In genomic region chr6:83193571-83193970, GRCm38 (mm10) we compare ENCODE assay signal across 25 mouse cellular contexts. TPM values are rescaled to one million over a fixed set of nuclear protein-coding genes. Genes with fewer than 3 reads are reported as not detected.
A peak's percentile ranks its signal among the peaks of the same experiment; 100 is the strongest.
DNase-seq lines count a peak whose midpoint lies in the region; TF ChIP-seq lines count a peak whose summit lies in the region.
"Had no signal": no experiment of that assay in that cellular context is flagged by ENCODE, and none has a peak within 500 bp of the region (broad histone marks: within the 10 kb centered on the region; RNA-seq: fewer than 3 reads in every experiment).

No protein-coding gene starts in this region.

- H3K27me3 ChIP-seq in cerebellum, adult 2 months (ENCODE audit: control insufficient read depth, insufficient read depth, low read length) = no peaks in the 10 kb centered on the region
- H3K27me3 ChIP-seq: CH12.LX; forebrain, embryonic 13.5 days; heart, embryonic 13.5 days had no signal

- WGBS in cerebellum, adult 2 months = 91% methylated on average over 7 of the region's 7 CpGs

- H3K4me3 ChIP-seq in cerebellum, adult 2 months (replicated peaks; ENCODE audit: insufficient read depth, low read depth, low read length) = no peak overlapping the region
- H3K4me3 ChIP-seq: forebrain, embryonic 10.5 days; forebrain, embryonic 13.5 days; heart, adult 2 months; heart, embryonic 10.5 days; heart, embryonic 13.5 days had no signal

- no peak for TF ChIP-seq POLR2A in cerebellum, adult 2 months (IDR thresholded peaks at IDR 0.05; ENCODE audit: borderline replicate concordance, insufficient read depth, low read length)

- peaks cover 15% of the 10 kb centered on the region for H3K4me1 ChIP-seq in cerebellum, adult 2 months (ENCODE audit: control insufficient read depth, insufficient read depth, low read length)
- H3K4me1 ChIP-seq: forebrain, embryonic 13.5 days had no signal

- H3K27ac ChIP-seq in cerebellum, adult 2 months (ENCODE audit: insufficient read depth, low read length) = no peak overlapping the region
- H3K27ac ChIP-seq: forebrain, embryonic 10.5 days; forebrain, embryonic 13.5 days; heart, adult 2 months; heart, embryonic 10.5 days; heart, embryonic 13.5 days; hindbrain, embryonic 14.5 days; hindbrain, postnatal 0 days had no signal

- peak; percentile 10 for DNase-seq in cerebellum, adult 9-11 months
- no peak for DNase-seq in cerebellum, adult 2 months
- peak; percentile 20 to 27 for DNase-seq in thymus, postnatal 10 days (ENCODE audit: low spot score in 2 of 2)
- peak; percentile 22 to 44 for DNase-seq in thymus, postnatal 36 days
- DNase-seq in testis, postnatal 10 days (ENCODE audit: low spot score) = no peak
- no peak for DNase-seq in spleen, adult 18-20 months
- DNase-seq: adrenal gland, adult 2 months; adrenal gland, postnatal 25 days; B cell, adult 2 months; cerebellum, adult 18-20 months; cerebellum, postnatal 14 days; gastrocnemius, postnatal 10 days; gastrocnemius, postnatal 36 days; heart, adult 2 months; heart, postnatal 14 days; heart, postnatal 4 days had no signal

- no peak for TF ChIP-seq CTCF in cerebellum, adult 2 months (IDR thresholded peaks at IDR 0.05; ENCODE audit: borderline replicate concordance, insufficient read depth, low read depth, low read length)

RNA-seq across cellular contexts. Expression of gene Slc4a5, which starts 26.1 kb away (rescaled TPM):
- polyA plus RNA-seq in cerebellum, adult 2 months (2012; rRNA removed) = 2.8 and 5.8 TPM in 2 replicates
- polyA plus RNA-seq: G1E had no signal

RNA-seq across cellular contexts. Expression of gene Dctn1, which starts 27.9 kb away (rescaled TPM):
- 394 and 406 TPM in 2 replicates for polyA plus RNA-seq in cerebellum, adult 2 months (2012; rRNA removed)

RNA-seq across cellular contexts. Expression of gene 1700003E16Rik, which starts 37.4 kb away (rescaled TPM):
- polyA plus RNA-seq in cerebellum, adult 2 months (2012; rRNA removed) = 6.6 and 8.1 TPM in 2 replicates
- polyA plus RNA-seq: G1E; inflammation-experienced regulatory T-cells, adult 6 months had no signal

RNA-seq across cellular contexts. Expression of gene Wdr54, which starts 37.4 kb away (rescaled TPM):
- 22.7 and 29.1 TPM in 2 replicates for polyA plus RNA-seq in cerebellum, adult 2 months (2012; rRNA removed)
- polyA plus RNA-seq: G1E had no signal

RNA-seq across cellular contexts. Expression of gene Rtkn, which starts 58.3 kb away (rescaled TPM):
- 88.8 and 97.2 TPM in 2 replicates for polyA plus RNA-seq in cerebellum, adult 2 months (2012; rRNA removed)

Comparison
In these comparisons a context has a peak if more than half of its experiments do, and no peak if none do; other contexts are left out.
1. DNase-seq: peak in cerebellum, adult 9-11 months (single experiment), thymus, postnatal 10 days (2 of 2) and thymus, postnatal 36 days (2 of 2); none in cerebellum, adult 2 months (0 of 2), testis, postnatal 10 days (single experiment) and spleen, adult 18-20 months (0 of 2).